Mouse (Mus musculus): ENCODE data around the gene Dapk2.

DNA sequence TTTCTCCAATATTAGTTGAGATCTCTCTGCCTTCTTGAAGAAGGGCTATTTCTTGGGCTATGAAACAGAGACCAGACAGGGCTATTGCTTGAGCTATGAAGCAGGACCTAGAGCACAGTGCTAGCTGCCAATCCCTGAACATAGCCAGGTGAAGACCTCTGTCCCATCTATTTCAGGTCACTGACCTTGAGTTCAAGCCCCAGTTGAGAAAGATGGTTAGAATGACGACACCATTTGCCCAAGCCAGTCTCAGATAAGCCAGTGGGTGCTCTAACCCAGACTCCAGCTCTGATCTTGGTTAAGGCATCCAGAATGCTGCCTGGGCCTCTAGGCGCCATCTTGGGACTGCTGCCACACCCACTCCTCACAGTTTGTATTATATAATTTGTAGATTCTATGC lies 135.3 kb downstream of the Dapk2 start:
- TF ChIP-seq POLR2A (IDR thresholded peaks at IDR 0.05; ENCODE audit: low read depth, low read length), result no peak
- no peak for TF ChIP-seq CTCF (conservative IDR thresholded peaks at IDR 0.05; ENCODE audit: insufficient read depth, insufficient read length, low read depth, low read length)
